Comparison of ENCODE assay signal across 8 mouse cellular contexts in the genomic region with DNA sequence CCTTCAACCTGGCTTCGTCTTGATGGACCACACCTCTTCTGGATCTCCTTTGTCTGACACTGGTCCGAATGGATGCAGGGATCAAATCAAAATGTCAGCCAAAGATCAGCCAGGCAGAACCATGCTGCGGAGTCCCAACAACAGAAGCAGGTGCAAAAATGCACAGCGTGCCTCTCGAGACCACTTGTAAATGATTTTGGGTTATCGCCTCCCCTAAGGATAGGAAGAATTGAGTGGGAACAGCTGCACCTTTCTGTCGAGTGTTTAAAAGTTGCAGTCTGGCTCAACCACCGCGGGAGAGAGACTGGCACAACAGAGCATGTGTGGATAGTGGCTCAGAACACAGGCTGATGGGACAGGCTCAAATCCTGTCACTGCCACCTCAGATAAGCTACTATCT.
A peak's percentile ranks its signal among the peaks of the same experiment; 100 is the strongest.
DNase-seq lines count a peak whose midpoint lies in the region; ATAC-seq lines count a peak whose summit lies in the region.
"Had no signal": no experiment of that assay in that cellular context is flagged by ENCODE, and none has a peak within 500 bp of the region (broad histone marks: within the 10 kb centered on the region; RNA-seq: fewer than 3 reads in every experiment).

No protein-coding gene starts in this region.

- H3K27me3 ChIP-seq in liver, embryonic 11.5 days (replicated peaks; ENCODE audit: control insufficient read depth, insufficient read depth, low read length), result no peaks in the 10 kb centered on the region
- no peaks in the 10 kb centered on the region for H3K27me3 ChIP-seq in forebrain, embryonic 13.5 days
- no peaks in the 10 kb centered on the region for H3K27me3 ChIP-seq in limb, embryonic 11.5 days (ENCODE audit: control insufficient read depth, insufficient read depth, low read length)
- no peaks in the 10 kb centered on the region for H3K27me3 ChIP-seq in neural tube, embryonic 12.5 days (replicated peaks)

- no peak overlapping the region for H3K9ac ChIP-seq in liver, embryonic 11.5 days (ENCODE audit: low read depth, low read length)
- H3K9ac ChIP-seq in forebrain, embryonic 13.5 days, result no peak overlapping the region
- no peak overlapping the region for H3K9ac ChIP-seq in limb, embryonic 11.5 days (ENCODE audit: low read length)
- no peak overlapping the region for H3K9ac ChIP-seq in neural tube, embryonic 12.5 days

- peaks cover 2% of the 10 kb centered on the region; the same call in 1 of the 2 replicates for H3K36me3 ChIP-seq in liver, embryonic 11.5 days (ENCODE audit: control insufficient read depth, insufficient read depth, low read length)
- H3K36me3 ChIP-seq in forebrain, embryonic 13.5 days (ENCODE audit: poor library complexity, severe bottlenecking), result peaks cover 36% of the 10 kb centered on the region
- H3K36me3 ChIP-seq in limb, embryonic 11.5 days (ENCODE audit: control insufficient read depth, insufficient read depth, low read length), result no peaks in the 10 kb centered on the region; the same call in 1 of the 2 replicates
- peaks cover 26% of the 10 kb centered on the region for H3K36me3 ChIP-seq in neural tube, embryonic 12.5 days

- H3K4me2 ChIP-seq in liver, embryonic 11.5 days, result peak overlapping the region; percentile 12; the same call in 1 of the 2 replicates
- H3K4me2 ChIP-seq in forebrain, embryonic 13.5 days, result peak overlapping the region; percentile 47
- H3K4me2 ChIP-seq in limb, embryonic 11.5 days (ENCODE audit: low read depth, severe bottlenecking), result no peak overlapping the region
- H3K4me2 ChIP-seq in neural tube, embryonic 12.5 days (replicated peaks), result peak overlapping the region; percentile 24; the same call in 1 of the 2 replicates

- H3K4me3 ChIP-seq in liver, embryonic 11.5 days (ENCODE audit: low read depth, low read length), result no peak overlapping the region
- H3K4me3 ChIP-seq in forebrain, embryonic 13.5 days, result no peak overlapping the region
- no peak overlapping the region for H3K4me3 ChIP-seq in limb, embryonic 11.5 days (ENCODE audit: low read depth, low read length)
- H3K4me3 ChIP-seq in neural tube, embryonic 12.5 days, result no peak overlapping the region

- ATAC-seq in liver, embryonic 11.5 days (replicated peaks; ENCODE audit: low FRiP score), result no peak
- ATAC-seq in forebrain, embryonic 13.5 days, result peak; percentile 34; the same call in 1 of the 2 replicates
- ATAC-seq in limb, embryonic 11.5 days (ENCODE audit: insufficient number of reproducible peaks, low FRiP score, low TSS enrichment, low read depth), result peak; percentile 32; the same call in 1 of the 2 replicates
- ATAC-seq in neural tube, embryonic 12.5 days (ENCODE audit: low FRiP score, low read depth), result peak; percentile 62

- 59% methylated on average over 9 of the region's 9 CpGs for WGBS in liver, embryonic 11.5 days
- 35% methylated on average over 9 of the region's 9 CpGs for WGBS in forebrain, embryonic 13.5 days
- 62% methylated on average over 9 of the region's 9 CpGs for WGBS in limb, embryonic 11.5 days
- 36% methylated on average over 9 of the region's 9 CpGs for WGBS in neural tube, embryonic 12.5 days

- peaks cover 21% of the 10 kb centered on the region for H3K4me1 ChIP-seq in liver, embryonic 11.5 days (replicated peaks; ENCODE audit: control insufficient read depth, insufficient read depth, low read length)
- peaks cover 49% of the 10 kb centered on the region for H3K4me1 ChIP-seq in forebrain, embryonic 13.5 days
- H3K4me1 ChIP-seq in limb, embryonic 11.5 days (ENCODE audit: control insufficient read depth, insufficient read depth, low read length), result 0 out of 2 replicates have a peak, but pooled peaks cover 6% of the 10 kb centered on the region
- H3K4me1 ChIP-seq in neural tube, embryonic 12.5 days, result peaks cover 32% of the 10 kb centered on the region

- no peak for DNase-seq in liver, embryonic 11.5 days (ENCODE audit: low spot score)
- no peak for DNase-seq in liver
- DNase-seq in limb, embryonic 11.5 days (ENCODE audit: low spot score), result peak; percentile 35
- no peak for DNase-seq in cerebellum, postnatal 25 days
- DNase-seq in adrenal gland, postnatal 4 days (ENCODE audit: low spot score in 2 of 2), result no peak

- H3K9me3 ChIP-seq in liver, embryonic 11.5 days (ENCODE audit: control insufficient read depth, low read length), result no peaks in the 10 kb centered on the region
- no peaks in the 10 kb centered on the region for H3K9me3 ChIP-seq in forebrain, embryonic 13.5 days (replicated peaks)
- H3K9me3 ChIP-seq in limb, embryonic 11.5 days (ENCODE audit: control insufficient read depth, low read length), result no peaks in the 10 kb centered on the region
- H3K9me3 ChIP-seq in neural tube, embryonic 12.5 days, result no peaks in the 10 kb centered on the region
- H3K9me3 ChIP-seq: G1E had no signal

- H3K27ac ChIP-seq in liver, embryonic 11.5 days (ENCODE audit: low read depth, low read length), result no peak overlapping the region
- peak overlapping the region; percentile 94 for H3K27ac ChIP-seq in forebrain, embryonic 13.5 days
- peak overlapping the region; percentile 49; the same call in 1 of the 2 replicates for H3K27ac ChIP-seq in limb, embryonic 11.5 days (replicated peaks; ENCODE audit: low read depth, low read length)
- H3K27ac ChIP-seq in neural tube, embryonic 12.5 days, result peak overlapping the region; percentile 75
